Mouse (Mus musculus) brain, embryonic 14.5 days (tissue): Measurements from ENCODE around the gene Spef1.

Experiments used
- CTCF ChIP-seq: fragments of 200-500 bp; IDR thresholded peaks from 2 replicates; pipeline ENCODE4 v1.5.1; 2012; ENCODE audit warnings: inconsistent platforms, mild to moderate bottlenecking, moderate library complexity, borderline replicate concordance; ENCODE audit not compliant: insufficient read depth, insufficient read length; ENCODE audit errors: extremely low read depth
- POLR2A ChIP-seq: fragments of 200-500 bp; IDR thresholded peaks from 2 replicates; pipeline ENCODE4 v1.6.1; 2012; ENCODE audit warnings: mild to moderate bottlenecking, inconsistent platforms, borderline replicate concordance; ENCODE audit not compliant: poor library complexity, insufficient read depth, insufficient read length, severe bottlenecking; ENCODE audit errors: extremely low read depth

DNA sequence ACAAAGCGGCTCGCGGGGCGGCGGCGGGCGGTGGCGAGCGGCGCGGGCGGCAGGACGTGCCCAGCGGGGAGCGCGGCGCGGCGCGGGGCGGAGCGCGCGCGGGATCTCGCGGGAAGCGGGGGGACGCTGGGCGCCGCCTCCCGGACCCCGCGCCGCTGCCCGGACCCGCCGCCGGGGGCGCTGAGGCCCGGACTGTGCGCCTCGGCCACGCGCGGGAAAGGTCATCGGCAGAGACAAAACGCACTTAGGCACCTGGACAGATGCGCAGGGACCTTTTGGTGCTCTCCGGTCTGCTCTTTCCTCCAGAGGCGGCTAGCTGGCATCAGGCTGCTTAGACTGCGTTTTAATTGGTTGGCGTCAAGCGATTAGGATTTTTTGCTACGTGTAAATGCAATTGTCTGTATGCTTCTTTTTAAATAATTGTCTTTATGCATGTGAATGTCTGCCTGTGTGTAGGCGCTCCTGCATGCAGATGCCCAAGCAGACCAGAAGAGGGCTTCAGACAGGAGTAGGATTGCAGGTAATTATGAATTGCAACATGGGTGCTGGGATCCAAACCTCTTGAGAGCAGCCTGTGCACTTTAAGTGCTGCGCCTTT, 7.0 kb downstream of the Spef1 start, which contains the start of gene Cenpb:
- peak; percentile 66 for TF ChIP-seq CTCF
- TF ChIP-seq POLR2A: peak; percentile 56; the same call in 1 of the 2 replicates
